Mouse (Mus musculus) liver, adult 2 months (tissue): Measurements from ENCODE around the gene Tuft1.
"Not testable (repeated sequence)": the region's sequence is repeated elsewhere in the genome, so short reads cannot be mapped to it uniquely, and the experiment has no call there.

Source experiments
- CTCF ChIP-seq: fragments of 200-500 bp; IDR thresholded peaks from 2 replicates; pipeline ENCODE4 v1.5.1; 2011; ENCODE audit warnings: low read depth, low read length, control low read depth
- POLR2A ChIP-seq: fragments of 200-500 bp; IDR thresholded peaks from 2 replicates; pipeline ENCODE4 v1.6.1; 2011; ENCODE audit warnings: low read length, control low read depth; ENCODE audit not compliant: insufficient read depth; ENCODE audit errors: extremely low read depth

- TF ChIP-seq CTCF, POLR2A: not testable (repeated sequence)
Observed at GRCm38 (mm10) chr3:94689195-94689594, 30.5 kb upstream of the Tuft1 start.
